Mouse (Mus musculus): ENCODE measurements around the gene Usp29.

- TF ChIP-seq CTCF (IDR thresholded peaks at IDR 0.05; ENCODE audit: low read depth) (no peak), EP300 (IDR thresholded peaks at IDR 0.05; ENCODE audit: low read depth) (no peak)
Observed at GRCm38 (mm10) chr7:6822633-6823032, 92.3 kb downstream of the Usp29 start.
